Mouse (Mus musculus) left cerebral cortex, adult 2 months (tissue): ENCODE data around the gene Nhlrc4. TPM values are rescaled to one million over a fixed set of nuclear protein-coding genes. Genes with fewer than 3 reads are reported as not detected.

Source experiments
- DNase-seq, 2 experiments: peaks; one replicate each; pipeline ENCODE4 v3.0.0; 2021 to 2022; ENCODE audit warnings: low spot score in 2 of 2, mixed read lengths in 1 of 2; ENCODE audit errors: extremely low spot score in 1 of 2
- H3K27ac ChIP-seq: fragments of 200-600 bp; 2 replicates; pipeline ENCODE4 v1.8.1; 2022
- H3K4me3 ChIP-seq: fragments of 200-600 bp; 2 replicates; pipeline ENCODE4 v1.8.1; 2022
- CTCF ChIP-seq: fragments of 200-600 bp; IDR thresholded peaks from 2 replicates; pipeline ENCODE4 v1.8.1; 2022; ENCODE audit warnings: antibody characterized with exemption, mild to moderate bottlenecking, moderate library complexity
- intact Hi-C: fragments of 180-260 bp; cut with DNase I; formaldehyde crosslinking; loops from one replicate; pipeline ENCODE4 v1.15.1; 2025
- total RNA-seq, 2 experiments: library from RNA; stranded (reverse); gene quantifications; 2 replicates each; pipeline ENCODE4 v1.2.3; 2021

Gene Nhlrc4
- total RNA-seq, 2 experiments from 2014 or later = 0.20 to 0.87 TPM

DNA sequence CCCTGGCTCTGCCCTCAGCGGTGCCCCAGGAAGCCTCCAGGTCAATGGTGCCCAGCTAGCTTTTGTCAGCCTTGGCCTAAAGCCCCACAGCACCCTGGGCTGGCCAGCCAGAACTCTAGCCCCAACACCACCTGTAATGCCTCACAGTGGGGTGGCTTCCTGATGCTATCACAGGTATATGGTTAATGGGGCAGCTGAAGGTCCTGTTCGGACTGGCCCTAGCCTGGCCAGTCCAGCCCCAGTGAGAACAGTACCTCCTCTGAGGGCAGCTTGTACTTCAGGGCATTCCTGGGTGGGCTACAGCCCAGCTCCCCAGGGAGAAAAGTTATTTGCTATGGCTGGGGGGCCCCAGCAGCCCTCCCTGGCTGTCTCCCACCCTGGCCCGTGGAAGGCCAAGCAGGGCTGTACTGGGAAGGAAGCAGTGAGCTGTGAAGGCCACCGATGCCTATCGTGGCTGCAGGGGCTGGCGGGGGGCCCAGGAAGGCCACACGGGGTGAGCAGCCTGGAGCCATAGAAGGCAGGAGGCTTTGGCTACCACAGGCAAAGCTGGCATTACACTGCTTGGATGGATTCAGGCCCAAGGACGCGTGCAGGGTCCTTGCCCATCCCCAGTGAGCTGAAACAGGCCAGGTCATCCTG lies 875 bp upstream of the Nhlrc4 start:
- H3K4me3 ChIP-seq = no peak overlapping the region
- no peak overlapping the region for H3K27ac ChIP-seq
- TF ChIP-seq CTCF = no peak
- intact Hi-C loops = no loop called here
- no peak for DNase-seq

- intact Hi-C loops = loop anchor here (2.0 to 5.0 kb wide), 2 partner anchors 41 to 46 kb away; partner anchors contain the start of gene Capn15
- DNase-seq = no peak
- TF ChIP-seq CTCF = no peak
- no peak overlapping the region for H3K4me3 ChIP-seq
- H3K27ac ChIP-seq = no peak overlapping the region
These were observed 992 bp downstream of the Nhlrc4 start for GRCm38 (mm10) chr17:25943769-25944168.

DNA sequence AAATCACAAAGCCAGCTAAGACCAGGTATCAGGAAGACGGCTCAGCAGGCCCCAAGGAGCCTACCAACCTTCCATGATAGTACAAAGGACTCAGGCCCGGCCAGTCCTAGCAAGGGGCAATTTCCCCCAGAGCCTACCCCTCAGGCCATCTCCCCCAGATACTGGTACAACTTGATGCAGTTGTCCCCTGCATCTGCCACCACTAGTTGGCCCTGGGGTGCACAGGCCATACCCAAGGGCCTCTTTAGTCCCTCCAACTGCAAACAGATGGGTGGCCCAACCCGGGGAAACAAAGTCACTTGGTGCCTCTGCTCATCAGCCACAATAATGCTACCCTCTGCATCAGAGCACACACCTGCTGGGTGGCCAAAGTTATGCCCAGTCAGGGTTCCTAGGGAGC lies 1.5 kb downstream of the Nhlrc4 start:
- no peak overlapping the region for H3K27ac ChIP-seq
- no peak overlapping the region for H3K4me3 ChIP-seq
- intact Hi-C loops = loop anchor here (2.0 to 5.0 kb wide), 2 partner anchors 42 to 46 kb away; partner anchors contain the start of gene Capn15

GRCm38 (mm10) chr17:25942597-25943151 lies 2.1 kb downstream of the Nhlrc4 start:
- intact Hi-C loops = loop anchor here (2.0 to 5.0 kb wide), 2 partner anchors 42 to 45 kb away; partner anchors contain the start of gene Capn15
- no peak for DNase-seq
- no peak for TF ChIP-seq CTCF
- no peak overlapping the region for H3K4me3 ChIP-seq
- H3K27ac ChIP-seq = no peak overlapping the region

More for the DNA sequence above, 1.5 kb downstream of the Nhlrc4 start:
- no peak for DNase-seq
- no peak for TF ChIP-seq CTCF

- intact Hi-C loops = loop anchor here (2.0 to 5.0 kb wide), 2 partner anchors 43 to 44 kb away; partner anchors contain the start of gene Capn15
- peak overlapping the region; percentile 67 for H3K4me3 ChIP-seq
- peak; percentile 75 to 82 for DNase-seq
- H3K27ac ChIP-seq = peak overlapping the region; percentile 92
- TF ChIP-seq CTCF = no peak
These were observed 3.1 kb downstream of the Nhlrc4 start for GRCm38 (mm10) chr17:25941511-25942241.

GRCm38 (mm10) chr17:25934526-25934925 lies 10.2 kb downstream of the Nhlrc4 start:
- TF ChIP-seq CTCF = no peak
- H3K4me3 ChIP-seq = no peak overlapping the region
- intact Hi-C loops = no loop called here
- no peak overlapping the region for H3K27ac ChIP-seq
- no peak for DNase-seq

- TF ChIP-seq CTCF = no peak
- peak in 1 of 2 experiments; percentile 41 for DNase-seq
- Histone ChIP-seq H3K27ac (peak overlapping the region; percentile 76), H3K4me3 (no peak overlapping the region)
- intact Hi-C loops = no loop called here
These were observed 19.4 kb downstream of the Nhlrc4 start for GRCm38 (mm10) chr17:25925348-25925747.

DNA sequence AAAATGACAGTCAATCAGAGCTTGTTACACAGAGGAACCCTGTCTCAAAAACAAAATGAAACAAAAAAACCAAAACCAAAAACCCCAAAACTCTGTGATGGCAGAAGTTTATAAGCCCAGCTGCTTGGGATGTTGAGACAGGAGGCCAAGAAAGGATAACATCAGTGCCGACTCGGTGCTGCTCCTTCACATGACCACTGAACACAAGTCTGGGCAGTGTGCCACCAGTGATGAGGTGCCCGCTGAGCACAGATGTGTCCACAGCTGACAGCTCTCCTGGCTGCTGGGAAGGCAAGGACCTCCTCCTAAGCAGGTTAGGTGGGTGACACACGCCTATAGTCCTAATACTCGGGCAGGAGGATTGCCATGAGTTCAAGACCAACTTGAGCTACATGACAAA lies 22.6 kb downstream of the Nhlrc4 start:
- DNase-seq = no peak
- Histone ChIP-seq H3K4me3 (no peak overlapping the region), H3K27ac (peak overlapping the region; percentile 28; the same call in 1 of the 2 replicates)
- intact Hi-C loops = no loop called here
- TF ChIP-seq CTCF = no peak

DNA sequence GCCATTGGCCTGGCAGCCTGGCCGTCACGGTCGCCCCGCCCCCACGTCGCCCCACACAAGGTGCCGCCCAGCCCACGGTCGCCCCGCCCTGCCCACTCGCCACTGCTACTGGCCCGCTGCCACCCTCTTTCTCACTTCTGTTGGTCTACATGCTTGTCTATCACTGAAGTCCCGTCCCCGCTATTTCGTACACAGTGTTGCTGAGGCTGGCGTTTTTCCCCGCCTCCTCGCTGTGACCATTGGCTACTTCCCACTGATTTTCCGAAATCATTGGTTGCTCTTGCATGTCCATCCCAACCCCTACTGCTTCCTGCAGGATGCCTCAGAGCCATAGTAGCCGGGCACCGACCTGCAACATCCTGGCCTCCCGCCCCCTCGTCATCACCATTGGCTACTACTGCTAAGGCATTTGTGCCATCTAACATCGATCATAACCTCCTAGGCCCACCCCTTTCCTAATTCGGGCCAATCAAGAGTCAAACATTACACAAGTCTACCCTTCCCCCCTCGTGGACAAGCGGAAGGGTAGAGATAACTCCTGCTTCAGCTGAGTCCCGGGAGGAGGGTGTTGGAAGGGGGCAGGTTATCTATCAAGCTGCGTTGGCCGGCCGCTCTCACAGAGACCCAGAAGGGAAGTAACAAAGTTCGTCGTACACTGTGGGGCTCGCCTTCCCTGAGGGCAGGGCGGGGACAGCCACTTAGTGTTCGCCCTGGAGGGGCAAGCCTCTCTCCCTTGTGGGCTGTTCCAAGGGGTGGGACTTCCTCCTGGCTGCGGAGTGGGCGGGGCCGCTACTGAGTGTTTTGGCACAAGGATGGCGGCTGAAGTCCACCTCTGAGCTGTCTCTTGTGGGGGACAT lies 24.7 kb downstream of the Nhlrc4 start:
- peak overlapping the region; percentile 89 for H3K27ac ChIP-seq
- DNase-seq = peak; percentile 100
- intact Hi-C loops = loop anchor here (2.0 to 5.0 kb wide), 2 partner anchors 43 to 65 kb away; partner anchors contain the start of genes Capn15 and Mettl26
- H3K4me3 ChIP-seq = peak overlapping the region; percentile 73
- TF ChIP-seq CTCF = no peak

- intact Hi-C loops = loop anchor here (2.0 to 5.0 kb wide), 2 partner anchors 42 to 66 kb away; partner anchors contain the start of genes Capn15 and Mettl26
- H3K27ac ChIP-seq = peak within 1 kb of the TSS; percentile 94
- no peak for DNase-seq
- peak within 1 kb of the TSS; percentile 97 for H3K4me3 ChIP-seq
- TF ChIP-seq CTCF = no peak; the same call in 1 of the 2 replicates
These were observed 25.5 kb downstream of the Nhlrc4 start, which contains the start of gene Rab40c for GRCm38 (mm10) chr17:25919144-25919785. Rab40c (minus strand) TSS chr17:25919727.
